Mouse (Mus musculus) MEL-GATA-1-ER (cell line): ENCODE results near the gene Hacd4.
A peak's percentile ranks its signal among the peaks of the same experiment; 100 is the strongest.

ENCODE experiments used
- DNase-seq: peaks from one replicate; pipeline ENCODE4 v3.0.0-alpha.2; 2012; ENCODE audit warnings: low read depth; ENCODE audit errors: extremely low read depth

The Hacd4 gene

DNA sequence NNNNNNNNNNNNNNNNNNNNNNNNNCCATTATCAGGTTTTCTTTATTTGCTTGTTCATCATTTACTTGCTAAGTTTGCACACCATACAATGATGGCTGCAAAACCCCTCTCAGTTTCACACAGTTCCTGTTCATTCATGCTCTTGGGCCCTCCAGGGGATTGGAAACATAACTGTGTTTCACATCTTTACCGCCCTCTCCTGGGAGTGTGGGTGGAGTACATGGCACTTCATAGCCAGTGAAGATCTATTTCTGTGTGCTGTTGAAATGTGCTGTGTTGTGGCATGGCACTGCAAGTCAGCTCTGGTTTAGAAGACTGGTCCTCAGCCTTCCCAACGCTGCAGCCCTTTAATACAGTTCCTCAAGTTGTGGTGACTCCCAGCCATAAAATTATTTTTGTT is 82.1 kb downstream of the Hacd4 start:
- no peak for DNase-seq

DNA sequence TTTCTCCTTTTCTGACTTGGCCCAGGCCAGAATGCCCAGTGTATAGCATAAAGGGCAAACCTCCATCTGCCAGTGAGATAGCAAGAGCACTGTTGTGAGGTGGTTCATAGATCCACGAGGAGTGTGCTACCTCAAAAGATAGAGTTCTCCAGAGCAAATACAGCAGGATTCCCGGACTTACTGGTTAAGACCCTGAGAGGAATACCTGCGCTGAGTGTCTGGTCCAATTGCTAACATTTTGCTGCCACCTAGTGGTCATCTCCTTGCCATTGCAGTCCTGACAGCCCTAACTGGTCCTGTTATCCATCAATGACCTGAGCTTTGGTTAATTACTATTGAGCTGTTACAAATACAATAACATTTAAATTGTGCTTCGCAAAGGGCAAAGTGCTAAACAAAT is 87.8 kb downstream of the Hacd4 start:
- peak; percentile 47 for DNase-seq
